Mouse (Mus musculus) activated CD4-positive, CD25-positive, alpha-beta regulatory T cell (primary cell): ENCODE results near the gene Ptgs2. TPM values are rescaled to one million over a fixed set of nuclear protein-coding genes. Genes with fewer than 3 reads are reported as not detected.

Source experiments
- polyA plus RNA-seq, 2 experiments: library from polyadenylated mRNA; unstranded; fragments of 100-300 nt; shearing (Covaris generic); gene quantifications; one replicate each; pipeline ENCODE4 v1.2.1; 2017

Ptgs2 gene
- not detected for polyA plus RNA-seq

DNA sequence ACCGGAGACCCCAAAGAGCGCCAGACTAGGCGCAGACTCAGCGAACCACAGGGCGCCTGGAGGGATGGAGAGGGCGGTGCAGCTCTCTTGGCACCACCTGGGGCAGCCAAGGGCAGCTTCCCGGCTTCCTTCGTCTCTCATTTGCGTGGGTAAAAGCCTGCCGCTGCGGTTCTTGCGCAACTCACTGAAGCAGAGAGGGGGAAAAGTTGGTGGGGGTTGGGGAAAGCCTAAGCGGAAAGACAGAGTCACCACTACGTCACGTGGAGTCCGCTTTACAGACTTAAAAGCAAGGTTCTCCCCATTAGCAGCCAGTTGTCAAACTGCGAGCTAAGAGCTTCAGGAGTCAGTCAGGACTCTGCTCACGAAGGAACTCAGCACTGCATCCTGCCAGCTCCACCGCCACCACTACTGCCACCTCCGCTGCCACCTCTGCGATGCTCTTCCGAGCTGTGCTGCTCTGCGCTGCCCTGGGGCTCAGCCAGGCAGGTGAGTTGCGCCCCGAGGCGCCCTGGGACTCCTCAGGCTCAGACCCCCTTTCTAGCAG is at the start of gene Ptgs2:
Gene Ptgs2, plus strand, starts transcription at position 242 of the 544 bp plus-strand sequence.

Other genes with a start within 250 kb of the Ptgs2 start
- under 1 TPM in 1 of 2 experiments, not detected in 1; 0.70 TPM for gene Pla2g4a, start 138.7 kb upstream of the Ptgs2 start, polyA plus RNA-seq
- not detected for gene Pdc, start 219.4 kb downstream of the Ptgs2 start, polyA plus RNA-seq